Mouse (Mus musculus): ENCODE results near the gene Naaladl1.
"Not testable (repeated sequence)": the region's sequence is repeated elsewhere in the genome, so short reads cannot be mapped to it uniquely, and the experiment has no call there.

Naaladl1 gene

DNA sequence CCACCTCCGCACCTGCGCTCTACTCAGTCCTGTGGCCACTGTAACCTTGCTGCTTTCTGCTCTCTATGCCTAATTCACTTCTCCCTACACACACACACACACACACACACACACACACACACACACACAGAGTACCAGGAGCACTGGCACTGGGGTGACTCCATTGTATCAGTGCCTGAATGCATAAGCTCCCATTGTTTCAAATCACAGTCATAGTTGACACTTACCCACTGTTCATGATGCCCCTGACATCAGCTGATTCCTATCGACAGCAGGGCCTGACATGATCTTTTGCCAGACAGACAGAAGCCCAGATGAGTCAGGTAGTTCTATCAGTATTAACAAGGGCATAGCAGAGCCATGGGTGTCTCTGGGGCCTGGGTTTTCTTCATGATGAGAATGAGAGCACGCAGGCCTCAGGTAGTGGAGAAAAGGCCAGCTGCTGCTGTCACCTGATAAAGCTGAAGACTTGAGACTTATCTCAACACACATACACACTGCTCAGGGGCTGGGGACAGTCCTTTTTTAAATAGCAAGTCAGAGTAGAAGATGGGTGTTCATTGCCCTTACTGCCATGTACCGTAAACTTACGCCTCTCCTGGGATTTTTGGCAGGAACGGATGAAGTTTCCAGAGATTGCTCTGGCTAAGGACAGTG, 26.7 kb downstream of the Naaladl1 start:
- DNase-seq, result no peak

- not testable (repeated sequence) for DNase-seq
These were observed 27.6 kb downstream of the Naaladl1 start for GRCm38 (mm10) chr19:6133197-6133596.

GRCm38 (mm10) chr19:6136397-6136796, 30.8 kb downstream of the Naaladl1 start:
- DNase-seq, result no peak

- peak; percentile 55 to 59 for DNase-seq
These were observed 34.1 kb downstream of the Naaladl1 start for GRCm38 (mm10) chr19:6139701-6140100.

DNA sequence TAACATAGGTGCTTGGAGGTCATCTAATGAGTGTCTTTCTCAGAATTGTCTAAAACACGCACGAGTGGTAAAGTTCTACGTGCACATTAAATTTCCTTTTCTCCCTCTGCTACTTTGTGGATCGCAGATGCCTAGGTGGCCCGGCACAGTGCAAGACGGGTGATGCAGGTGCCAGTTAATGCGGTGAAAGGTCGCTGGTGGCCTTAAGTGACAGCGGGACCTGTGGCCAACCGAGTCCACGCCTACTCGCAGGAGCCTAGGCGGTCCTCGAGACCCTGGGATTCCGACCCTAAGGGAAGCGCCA, 34.7 kb downstream of the Naaladl1 start:
- DNase-seq, result no peak

DNA sequence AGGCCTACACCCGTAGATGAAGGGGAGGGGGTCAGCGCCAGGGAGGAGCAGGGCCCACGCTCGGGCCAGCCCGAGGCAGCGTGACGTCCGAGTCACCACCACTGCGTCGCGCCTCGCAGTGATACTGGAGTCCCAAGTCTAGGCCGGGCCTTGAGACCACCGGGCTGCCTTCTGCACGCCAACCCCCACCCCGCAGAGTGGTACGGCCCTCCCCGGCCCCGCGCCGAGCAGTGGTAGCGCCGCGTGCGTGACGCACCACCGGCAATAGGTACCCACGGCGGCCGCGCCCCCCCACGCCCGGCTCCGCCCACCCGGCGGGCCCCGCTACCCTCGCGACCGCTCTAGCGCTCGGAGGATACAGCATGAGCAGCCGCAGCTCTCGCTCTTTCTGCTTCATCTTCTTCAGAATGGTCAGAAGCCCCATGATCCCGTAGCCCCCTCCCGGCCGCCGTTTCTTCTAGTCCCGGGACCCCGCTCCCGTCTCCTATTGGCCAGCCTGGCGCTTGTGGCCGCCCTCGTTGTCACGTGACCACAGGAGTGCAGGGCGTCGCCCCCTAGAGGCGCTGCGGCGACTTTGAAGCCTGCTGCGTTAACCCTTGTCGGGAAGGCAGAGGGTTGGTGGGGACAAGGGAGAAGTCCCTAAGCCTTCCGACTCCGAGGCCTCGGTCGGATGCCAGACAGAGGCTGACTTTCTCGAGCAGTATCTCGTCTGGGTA, 35.3 kb downstream of the Naaladl1 start, which contains the start of gene Batf2:
Gene Batf2 (plus strand): TSS at position 306 of the 716 bp plus-strand sequence.
- DNase-seq, result peak; percentile 94 to 96

DNA sequence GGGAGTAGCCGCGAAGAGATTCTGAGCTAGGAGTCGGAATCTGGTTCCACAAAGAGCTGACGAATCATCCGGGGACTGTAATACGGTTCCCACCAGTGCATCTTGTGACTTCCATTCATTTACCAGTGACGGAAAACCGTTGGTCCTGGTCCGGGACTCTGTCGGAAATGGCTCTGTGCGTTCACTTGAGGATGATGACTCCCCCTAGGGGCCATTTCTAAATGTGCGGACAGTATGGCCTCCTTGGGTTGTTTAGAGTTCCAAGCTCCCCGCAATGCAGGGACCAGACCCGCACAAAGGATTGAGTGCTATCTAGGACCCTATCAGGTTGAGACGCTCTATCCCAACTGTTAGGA, 35.8 kb downstream of the Naaladl1 start, which contains the start of gene Arl2:
Gene Arl2 (minus strand): TSS at position 155 of the 356 bp plus-strand sequence.
- DNase-seq, result peak in 1 of 2 experiments; percentile 88

- DNase-seq, result no peak
These were observed 39.3 kb downstream of the Naaladl1 start for GRCm38 (mm10) chr19:6144842-6145241.

DNA sequence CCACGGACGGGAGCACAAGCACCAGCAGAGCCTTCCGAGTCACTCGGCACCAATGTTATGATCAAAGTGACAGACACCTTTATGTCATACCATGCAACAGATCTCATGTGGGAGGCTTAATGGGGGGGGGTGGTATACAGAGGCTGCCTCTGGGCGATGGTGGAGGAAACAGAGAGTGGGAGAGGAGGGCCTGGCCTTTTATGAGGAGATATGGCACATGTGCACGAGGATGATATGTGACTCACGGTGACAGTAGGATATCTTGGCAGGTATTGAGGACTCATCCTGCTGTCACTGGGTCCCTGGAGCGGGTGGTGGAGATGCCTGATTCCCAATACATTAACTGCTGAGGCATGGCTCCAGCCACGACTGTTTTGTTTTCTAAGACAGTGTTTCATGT, 49.6 kb downstream of the Naaladl1 start:
- no peak for DNase-seq

DNA sequence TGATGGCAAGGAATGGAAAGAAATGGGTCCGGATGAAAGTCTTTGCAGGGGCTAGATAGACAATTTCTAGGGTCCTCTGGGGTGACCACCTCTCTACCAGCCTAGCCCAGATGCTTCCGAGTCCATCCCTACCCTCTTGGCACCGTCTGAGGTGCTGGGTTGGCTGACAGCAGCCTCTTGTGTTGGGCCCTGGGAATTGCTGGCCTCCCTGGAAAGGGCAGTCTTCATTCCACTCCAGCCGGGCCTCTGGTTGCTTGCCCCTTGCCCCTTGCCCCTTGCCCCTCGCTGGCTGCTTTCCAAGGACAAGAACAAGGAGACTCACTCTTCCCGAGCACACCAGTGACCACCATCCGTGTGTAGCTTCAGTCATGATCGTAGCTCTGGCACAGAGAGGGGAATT, 50.8 kb downstream of the Naaladl1 start:
- DNase-seq, result no peak

- DNase-seq, result peak; percentile 53 to 61
These were observed 51.6 kb downstream of the Naaladl1 start for GRCm38 (mm10) chr19:6157220-6157619.

DNA sequence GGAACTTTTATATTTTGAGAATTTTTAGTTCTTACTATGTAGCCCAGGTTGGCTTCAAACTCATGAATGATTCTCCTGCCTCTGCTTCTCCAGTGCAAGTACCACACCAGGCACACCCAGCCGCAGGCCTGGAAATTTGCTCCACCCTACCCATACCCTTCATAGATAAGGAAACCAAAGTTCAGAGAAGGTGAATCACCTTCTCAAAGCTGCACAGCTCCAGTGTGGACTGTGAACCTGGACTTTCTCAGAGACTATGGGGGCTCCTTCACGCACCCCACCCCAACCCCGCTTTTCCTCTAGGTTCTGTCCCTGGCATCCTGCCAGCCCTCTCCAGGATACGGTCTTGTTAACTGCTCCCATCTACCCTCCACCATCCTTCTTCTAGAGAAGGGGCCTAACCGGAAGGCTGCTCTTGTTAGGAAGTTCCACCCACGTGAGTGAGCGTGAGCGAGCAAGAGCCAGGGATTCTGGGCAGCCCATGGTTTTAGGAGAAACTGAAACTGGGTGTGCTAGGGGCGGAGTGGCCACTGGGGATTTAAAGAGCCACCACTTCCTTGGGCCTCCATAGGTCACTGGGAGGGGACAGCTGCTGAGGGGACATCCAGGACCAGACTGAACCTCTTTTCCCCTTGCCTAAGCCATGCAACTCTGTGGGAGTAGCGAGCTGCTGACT, 58.4 kb downstream of the Naaladl1 start:
- DNase-seq, result no peak

All from cerebellum, postnatal 25 days (tissue).